Mouse (Mus musculus) neural tube, embryonic 14.5 days (tissue): ENCODE results near the gene Vti1a. TPM values are rescaled to one million over a fixed set of nuclear protein-coding genes. Genes with fewer than 3 reads are reported as not detected.

ENCODE experiments used
- ATAC-seq: fragments of 200-750 bp; cut with Nextera tagmentation; 2 replicates; pipeline ENCODE4 v1.8.0; 2017; ENCODE audit warnings: low read depth, mild to moderate bottlenecking, moderate TSS enrichment, moderate library complexity
- H3K27ac ChIP-seq: fragments of 300-500 bp; sonication (generic); 2 replicates; pipeline ENCODE4 v1.5.1; 2014; ENCODE audit warnings: low read depth, mild to moderate bottlenecking, control low read depth, low read length, moderate library complexity, mixed read lengths
- H3K27me3 ChIP-seq: fragments of 300-500 bp; sonication (generic); 2 replicates; pipeline ENCODE4 v1.6.1; 2014; ENCODE audit warnings: low read length; ENCODE audit not compliant: control insufficient read depth, insufficient read depth
- H3K36me3 ChIP-seq: fragments of 300-500 bp; sonication (generic); 2 replicates; pipeline ENCODE4 v1.6.1; 2014; ENCODE audit warnings: low read length, mixed read lengths; ENCODE audit not compliant: control insufficient read depth, insufficient read depth
- H3K4me1 ChIP-seq: fragments of 300-500 bp; sonication (generic); 2 replicates; pipeline ENCODE4 v1.6.1; 2014; ENCODE audit warnings: low read length; ENCODE audit not compliant: control insufficient read depth, insufficient read depth
- H3K4me2 ChIP-seq: fragments of 300-500 bp; sonication (generic); 2 replicates; pipeline ENCODE4 v1.6.1; 2014; ENCODE audit warnings: mild to moderate bottlenecking, low read depth, low read length, control low read depth
- H3K4me3 ChIP-seq: fragments of 300-500 bp; sonication (generic); 2 replicates; pipeline ENCODE4 v1.5.1; 2014; ENCODE audit warnings: low read depth, low read length, control low read depth, mixed read lengths
- H3K9ac ChIP-seq: fragments of 300-500 bp; sonication (generic); replicated peaks from 2 replicates; pipeline ENCODE4 v1.6.1; 2014; ENCODE audit warnings: low read depth, mild to moderate bottlenecking, control low read depth, low read length, mixed read lengths
- H3K9me3 ChIP-seq: fragments of 300-500 bp; sonication (generic); 2 replicates; pipeline ENCODE4 v1.6.1; 2016; ENCODE audit warnings: low read length; ENCODE audit not compliant: control insufficient read depth
- WGBS: fragments of 180-500 bp; shearing (Covaris S2); extraction: QIAGEN DNeasy Blood & Tissue Kit; methylation state at CpG from one replicate; pipeline ENCODE4 v1.1.7; 2014; 5-methylcytosine and 5-hydroxymethylcytosine counted together
- polyA plus RNA-seq: library from polyadenylated mRNA; unstranded; fragments of >200 nt; fragmentation: Nextera tagmentation; extraction: Ambion mirVana; gene quantifications from 2 replicates; pipeline ENCODE4 v1.2.1, GENCODE M21; 2014

The Vti1a gene
- polyA plus RNA-seq, 1 experiment from 2014 or later, result 35.7 TPM

DNA sequence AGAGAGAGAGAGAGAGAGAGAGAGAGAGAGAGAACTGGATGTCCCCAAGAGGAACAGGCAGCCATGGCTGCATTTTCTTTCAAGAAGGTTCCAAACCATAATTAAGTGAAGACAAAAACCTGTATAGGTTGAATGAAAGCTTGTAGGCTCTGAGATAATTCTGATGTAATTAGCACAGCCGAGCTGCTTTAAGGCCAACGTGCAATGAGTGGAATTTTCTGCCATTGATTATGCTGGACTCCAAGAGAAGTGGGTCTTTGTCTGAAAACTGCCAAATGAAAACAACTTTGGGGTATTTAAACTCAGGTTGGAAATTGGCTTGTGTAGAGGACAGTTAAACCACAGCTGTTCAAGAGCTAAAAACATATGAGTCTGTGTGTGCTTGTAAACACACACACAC lies 281.2 kb downstream of the Vti1a start:
- H3K9me3 ChIP-seq, result no peaks in the 10 kb centered on the region
- H3K27me3 ChIP-seq, result peaks cover 9% of the 10 kb centered on the region; the same call in 1 of the 2 replicates
- 42% methylated on average over 2 of the region's 2 CpGs for WGBS
- ATAC-seq, result no peak
- no peak overlapping the region for H3K9ac ChIP-seq
- no peak overlapping the region for H3K4me2 ChIP-seq
- H3K4me3 ChIP-seq, result no peak overlapping the region
- H3K27ac ChIP-seq, result no peak overlapping the region
- H3K4me1 ChIP-seq, result peaks cover 14% of the 10 kb centered on the region
- no peaks in the 10 kb centered on the region for H3K36me3 ChIP-seq

DNA sequence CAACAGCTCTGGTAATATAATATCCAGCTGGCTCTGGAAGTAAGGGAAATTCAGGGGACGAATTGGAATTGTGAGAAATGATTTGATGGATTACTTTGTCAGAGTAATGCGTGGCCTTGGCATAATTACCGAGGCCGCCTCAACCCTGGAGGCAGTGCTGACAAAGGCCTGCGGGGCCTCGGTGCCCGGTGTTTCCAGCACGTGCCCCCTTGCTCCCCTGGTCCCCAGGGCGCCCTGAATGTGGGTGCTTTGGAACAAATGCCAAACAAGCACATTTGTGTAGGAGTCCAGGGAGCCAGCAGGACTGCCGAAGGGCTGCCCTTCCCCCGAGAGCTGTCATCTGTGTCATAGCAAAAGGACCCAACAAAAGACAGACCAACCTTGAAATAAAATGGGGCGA lies 281.9 kb downstream of the Vti1a start:
- 0 out of 2 replicates have a peak, but pooled peaks have one; percentile 6 for ATAC-seq
- 36% methylated on average over 12 of the region's 12 CpGs for WGBS
- H3K4me1 ChIP-seq, result peaks cover 11% of the 10 kb centered on the region
- no peak overlapping the region for H3K9ac ChIP-seq
- H3K27ac ChIP-seq, result no peak overlapping the region
- no peaks in the 10 kb centered on the region for H3K9me3 ChIP-seq
- no peak overlapping the region for H3K4me3 ChIP-seq
- H3K4me2 ChIP-seq, result no peak overlapping the region
- no peaks in the 10 kb centered on the region for H3K36me3 ChIP-seq
- peaks cover 7% of the 10 kb centered on the region; the same call in 1 of the 2 replicates for H3K27me3 ChIP-seq

DNA sequence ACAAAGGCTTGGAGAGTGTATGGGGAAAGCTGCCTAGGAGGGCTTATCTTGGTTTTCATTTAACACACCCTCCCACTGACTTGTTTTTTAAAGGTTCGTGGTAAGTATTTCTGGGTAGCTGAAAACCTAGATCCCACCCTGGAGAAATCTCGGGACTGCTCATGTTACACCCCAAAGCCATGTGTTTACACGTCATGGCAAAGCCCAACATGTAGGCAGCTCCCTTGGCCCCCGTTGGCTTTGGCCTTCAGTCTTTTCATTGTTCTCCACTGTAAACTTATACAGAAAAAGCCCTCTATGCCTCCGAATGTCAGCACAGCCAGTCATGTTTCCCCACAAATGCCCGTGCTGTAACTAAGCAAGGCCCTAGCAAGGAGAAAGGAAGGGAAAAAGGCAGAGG lies 283.0 kb downstream of the Vti1a start:
- 73% methylated on average over 6 of the region's 6 CpGs for WGBS
- H3K27me3 ChIP-seq, result peaks cover 7% of the 10 kb centered on the region; the same call in 1 of the 2 replicates
- H3K27ac ChIP-seq, result no peak overlapping the region
- H3K4me3 ChIP-seq, result no peak overlapping the region
- H3K4me1 ChIP-seq, result peaks cover 4% of the 10 kb centered on the region; the same call in 1 of the 2 replicates
- no peak overlapping the region for H3K9ac ChIP-seq
- no peaks in the 10 kb centered on the region for H3K36me3 ChIP-seq
- H3K9me3 ChIP-seq, result no peaks in the 10 kb centered on the region
- ATAC-seq, result no peak
- H3K4me2 ChIP-seq, result no peak overlapping the region

DNA sequence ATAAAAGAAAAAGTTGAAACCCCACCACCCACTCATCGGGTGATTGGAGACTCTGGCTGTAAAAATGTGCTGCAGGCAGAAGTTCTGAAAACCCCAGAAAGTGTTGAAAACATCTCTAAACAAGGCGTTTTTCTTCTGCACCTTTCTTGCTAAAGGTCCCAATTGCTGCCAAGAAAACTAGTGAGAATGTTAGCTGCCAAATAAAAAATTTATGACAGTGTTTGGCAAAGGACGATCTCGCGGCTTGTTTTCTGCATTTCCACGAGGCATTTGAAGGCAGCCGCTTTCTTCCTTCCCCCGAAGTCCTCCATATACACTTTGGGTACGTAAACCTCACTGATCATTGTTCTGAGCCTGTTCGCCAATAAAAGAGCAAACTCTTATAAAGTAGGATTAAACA lies 291.6 kb downstream of the Vti1a start:
- no peaks in the 10 kb centered on the region for H3K9me3 ChIP-seq
- no peak overlapping the region for H3K4me3 ChIP-seq
- no peak for ATAC-seq
- no peak overlapping the region for H3K9ac ChIP-seq
- no peaks in the 10 kb centered on the region for H3K36me3 ChIP-seq
- no peak overlapping the region for H3K4me2 ChIP-seq
- H3K27me3 ChIP-seq, result no peaks in the 10 kb centered on the region
- H3K27ac ChIP-seq, result no peak overlapping the region
- no peaks in the 10 kb centered on the region for H3K4me1 ChIP-seq
- WGBS, result 47% methylated on average over 10 of the region's 10 CpGs

DNA sequence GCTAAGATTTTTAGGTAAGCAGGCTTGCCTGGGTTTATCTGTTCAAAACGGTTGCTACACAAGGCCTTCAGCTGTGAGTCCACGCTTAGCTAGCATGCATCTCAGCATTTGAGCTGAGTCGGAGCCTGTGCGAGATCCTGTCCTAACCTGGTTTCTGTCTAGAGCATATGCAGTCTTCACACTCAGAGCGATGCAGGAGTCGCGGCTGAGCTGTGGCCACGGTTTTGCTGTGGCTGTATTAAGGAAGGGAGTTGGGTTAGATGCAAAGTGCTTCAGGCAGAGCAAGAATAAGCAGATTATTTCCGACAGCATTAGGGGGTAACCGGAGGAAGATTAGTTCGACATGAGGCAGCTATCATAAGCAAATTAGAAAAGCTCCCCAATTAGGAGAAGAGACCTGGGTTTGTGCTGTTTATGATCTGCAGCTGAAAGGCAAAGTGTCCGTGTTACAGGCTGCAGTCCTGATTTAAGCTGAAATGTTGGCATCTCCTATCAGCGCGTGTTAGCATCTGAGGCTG lies 292.8 kb downstream of the Vti1a start:
- Histone ChIP-seq H3K9ac (no peak overlapping the region), H3K27me3 (no peaks in the 10 kb centered on the region)
- WGBS, result 78% methylated on average over 14 of the region's 14 CpGs

DNA sequence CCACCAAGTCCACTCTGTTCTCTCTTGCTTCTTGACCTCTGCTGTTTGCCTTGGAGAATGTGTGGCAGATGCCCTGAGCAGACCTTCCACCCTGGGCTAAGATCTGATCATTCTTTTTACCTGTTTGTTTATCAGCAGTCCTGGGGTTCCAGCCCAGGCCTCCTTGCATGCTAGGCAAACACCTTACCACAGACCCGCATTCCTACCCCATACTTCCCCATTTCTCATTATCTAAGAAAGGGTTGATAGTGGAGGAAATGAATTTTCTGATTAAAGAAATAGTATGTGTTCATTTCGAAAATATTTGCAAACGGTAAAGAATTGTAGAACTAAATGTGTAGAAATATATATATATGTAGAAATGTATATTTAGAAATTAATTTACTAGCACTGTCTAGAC lies 293.7 kb downstream of the Vti1a start:
- ATAC-seq, result no peak
- H3K27ac ChIP-seq, result no peak overlapping the region
- 89% methylated on average over 3 of the region's 3 CpGs for WGBS

More for the DNA sequence above, 292.8 kb downstream of the Vti1a start:
- no peak overlapping the region for H3K27ac ChIP-seq
- H3K36me3 ChIP-seq, result no peaks in the 10 kb centered on the region
- no peaks in the 10 kb centered on the region for H3K9me3 ChIP-seq
- H3K4me1 ChIP-seq, result no peaks in the 10 kb centered on the region
- no peak for ATAC-seq
- H3K4me2 ChIP-seq, result no peak overlapping the region
- no peak overlapping the region for H3K4me3 ChIP-seq

DNA sequence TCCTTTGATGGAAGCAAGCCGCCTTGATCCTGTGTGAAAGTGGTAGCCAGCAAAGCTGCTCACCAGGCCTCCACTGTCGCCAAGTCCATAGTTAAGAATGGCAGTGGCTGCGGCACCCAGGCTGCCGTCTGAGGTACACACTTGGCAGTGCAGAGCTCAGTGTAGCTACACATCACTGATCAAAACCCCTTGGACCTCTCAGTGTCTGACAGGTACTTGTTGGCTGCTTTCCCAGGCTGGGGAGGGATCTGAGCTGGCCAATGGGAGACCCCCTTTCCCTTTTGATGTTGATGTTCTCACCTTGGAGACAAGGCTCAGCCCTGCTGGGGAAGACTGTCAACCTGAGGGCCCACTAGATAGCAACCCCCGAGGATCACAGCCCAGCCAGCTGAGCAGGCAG lies 299.6 kb downstream of the Vti1a start:
- H3K36me3 ChIP-seq, result no peaks in the 10 kb centered on the region
- H3K27me3 ChIP-seq, result no peaks in the 10 kb centered on the region
- H3K4me1 ChIP-seq, result no peaks in the 10 kb centered on the region; the same call in 1 of the 2 replicates
- ATAC-seq, result no peak
- H3K9me3 ChIP-seq, result no peaks in the 10 kb centered on the region
- no peak overlapping the region for H3K9ac ChIP-seq
- 85% methylated on average over 5 of the region's 5 CpGs for WGBS
- no peak overlapping the region for H3K27ac ChIP-seq
- no peak overlapping the region for H3K4me2 ChIP-seq
- no peak overlapping the region for H3K4me3 ChIP-seq

More for the DNA sequence above, 293.7 kb downstream of the Vti1a start:
- no peak overlapping the region for H3K4me2 ChIP-seq
- H3K4me1 ChIP-seq, result no peaks in the 10 kb centered on the region
- H3K9me3 ChIP-seq, result no peaks in the 10 kb centered on the region
- H3K9ac ChIP-seq, result no peak overlapping the region
- no peaks in the 10 kb centered on the region for H3K27me3 ChIP-seq
- no peaks in the 10 kb centered on the region for H3K36me3 ChIP-seq
- no peak overlapping the region for H3K4me3 ChIP-seq

DNA sequence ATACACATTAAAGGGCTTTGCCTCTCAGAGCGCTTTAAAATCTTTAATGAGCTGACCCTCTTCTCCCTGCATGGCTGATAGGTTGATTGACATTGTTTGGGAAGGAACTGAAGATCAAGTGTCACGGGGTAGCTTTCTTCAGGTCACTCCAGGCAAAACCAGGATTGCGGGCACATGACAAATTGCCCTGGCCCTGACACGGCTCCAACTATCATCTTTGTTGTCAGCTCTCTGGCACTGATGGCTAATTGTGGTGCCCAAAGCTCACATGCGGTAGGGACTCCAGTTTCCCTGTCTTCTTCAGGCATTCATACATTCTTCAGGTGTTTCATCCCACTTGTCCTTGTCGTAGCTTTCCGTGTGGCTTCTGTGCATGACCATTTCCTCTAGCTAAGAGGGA lies 300.2 kb downstream of the Vti1a start:
- Histone ChIP-seq H3K9me3 (no peaks in the 10 kb centered on the region), H3K9ac (no peak overlapping the region), H3K4me1 (no peaks in the 10 kb centered on the region; the same call in 1 of the 2 replicates), H3K4me2 (no peak overlapping the region), H3K27ac (no peak overlapping the region), H3K4me3 (no peak overlapping the region), H3K27me3 (no peaks in the 10 kb centered on the region), H3K36me3 (no peaks in the 10 kb centered on the region)
- no peak for ATAC-seq
- 91% methylated on average over 7 of the region's 7 CpGs for WGBS

DNA sequence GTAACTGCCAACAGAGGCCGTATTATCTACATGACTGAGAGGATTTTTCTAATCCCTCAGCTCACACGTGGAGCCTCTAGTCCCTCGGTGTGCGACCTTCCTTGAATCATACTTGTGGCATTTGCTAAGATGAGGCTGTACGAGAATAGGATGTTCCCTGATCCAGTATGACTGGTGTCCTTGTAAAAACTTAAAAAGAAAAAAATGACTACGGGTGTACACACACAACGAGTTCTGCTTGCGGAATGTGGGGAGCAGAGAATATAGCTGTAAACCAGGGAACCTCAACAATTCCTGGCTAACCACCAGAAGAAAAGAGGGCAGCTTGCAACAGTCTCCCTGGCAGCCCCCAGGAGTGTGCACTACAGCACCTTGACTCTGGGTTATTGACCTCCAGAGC lies 300.8 kb downstream of the Vti1a start:
- H3K27me3 ChIP-seq, result no peaks in the 10 kb centered on the region
- H3K9me3 ChIP-seq, result no peaks in the 10 kb centered on the region
- H3K4me2 ChIP-seq, result no peak overlapping the region
- 91% methylated on average over 8 of the region's 8 CpGs for WGBS
- H3K36me3 ChIP-seq, result no peaks in the 10 kb centered on the region
- peaks cover under 1% of the 10 kb centered on the region; the same call in 1 of the 2 replicates for H3K4me1 ChIP-seq
- no peak overlapping the region for H3K9ac ChIP-seq
- no peak for ATAC-seq
- no peak overlapping the region for H3K4me3 ChIP-seq
- H3K27ac ChIP-seq, result no peak overlapping the region
